Mouse (Mus musculus): ENCODE data around the gene Fndc5.

DNA sequence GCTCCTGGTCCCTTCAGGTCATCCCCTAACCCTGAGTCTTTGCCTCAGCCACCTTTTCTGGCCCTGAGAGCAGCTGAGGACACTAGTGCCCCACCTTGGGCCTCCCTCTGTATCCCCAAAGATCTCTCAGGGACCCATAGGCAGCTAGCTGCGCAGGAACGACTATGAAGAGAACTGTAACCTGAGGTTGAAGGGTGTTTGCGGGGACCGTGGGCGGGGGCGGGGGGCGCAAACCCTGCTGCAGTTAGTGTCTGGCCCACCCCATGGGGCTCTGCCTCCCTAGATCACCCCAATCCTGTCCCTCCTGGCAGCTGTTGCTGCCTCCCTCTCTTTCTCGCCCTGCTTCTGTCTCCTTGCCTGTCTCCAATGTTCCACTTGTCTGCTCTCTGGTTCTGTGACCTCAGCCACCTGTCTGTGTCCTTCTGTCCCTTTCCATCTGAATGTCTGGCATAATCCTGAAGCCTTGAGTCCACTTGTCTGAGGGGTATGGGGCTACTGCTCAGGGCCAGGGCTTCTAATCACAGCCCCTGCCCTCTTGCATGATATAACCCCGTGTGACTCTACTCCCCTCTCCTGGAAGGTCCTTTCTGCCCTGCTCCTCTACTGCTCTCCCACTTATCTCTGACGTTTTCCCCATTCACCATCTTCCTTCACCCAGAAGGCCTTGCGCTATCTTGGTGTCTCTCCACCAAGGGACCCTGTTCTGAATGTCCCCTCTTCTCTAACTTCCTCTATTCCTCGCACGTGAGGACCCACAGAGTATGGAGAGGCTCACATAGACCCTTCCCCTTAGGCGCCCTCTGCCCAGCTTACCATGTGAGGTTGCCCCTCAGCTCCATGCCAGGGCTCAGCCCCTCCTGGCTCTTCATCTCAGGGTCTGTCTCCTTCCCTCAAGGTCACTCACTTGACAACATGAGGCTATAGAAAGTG is 858 bp downstream of the Fndc5 start:
- TF ChIP-seq GATA1 (IDR thresholded peaks at IDR 0.05; ENCODE audit: borderline replicate concordance, low read length) = no peak
- TF ChIP-seq FLI1 (IDR thresholded peaks at IDR 0.05; ENCODE audit: low read length) = no peak

Measured in megakaryocyte, embryonic 14.5 days (primary cell).